Comparison of ENCODE assay signal across 17 mouse cellular contexts in genomic region chr10:121251191-121251590, GRCm38 (mm10).
A peak's percentile ranks its signal among the peaks of the same experiment; 100 is the strongest.
DNase-seq lines count a peak whose midpoint lies in the region; ATAC-seq lines count a peak whose summit lies in the region.
"Had no signal": no experiment of that assay in that cellular context is flagged by ENCODE, and none has a peak within 500 bp of the region (broad histone marks: within the 10 kb centered on the region; RNA-seq: fewer than 3 reads in every experiment).

No protein-coding gene starts in this region.

- H3K4me3 ChIP-seq in embryonic facial prominence, embryonic 13.5 days, result no peak overlapping the region
- H3K4me3 ChIP-seq in embryonic facial prominence, embryonic 10.5 days, result no peak overlapping the region
- no peak overlapping the region for H3K4me3 ChIP-seq in kidney, embryonic 15.5 days (replicated peaks)
- H3K4me3 ChIP-seq in brown adipose tissue, adult 24 weeks (ENCODE audit: insufficient read depth, low read depth, low read length), result no peak overlapping the region; the same call in 1 of the 2 replicates
- H3K4me3 ChIP-seq: erythroblast, embryonic 14.5 days; hindbrain, embryonic 12.5 days; liver, embryonic 15.5 days; midbrain, embryonic 15.5 days had no signal

- H3K9me3 ChIP-seq in embryonic facial prominence, embryonic 13.5 days, result no peaks in the 10 kb centered on the region
- H3K9me3 ChIP-seq in embryonic facial prominence, embryonic 10.5 days, result no peaks in the 10 kb centered on the region
- peaks cover 2% of the 10 kb centered on the region; the same call in 1 of the 2 replicates for H3K9me3 ChIP-seq in kidney, embryonic 15.5 days (replicated peaks)
- H3K9me3 ChIP-seq: hindbrain, embryonic 12.5 days; liver, embryonic 15.5 days; midbrain, embryonic 15.5 days had no signal

- DNase-seq in embryonic facial prominence, embryonic 10.5 days (ENCODE audit: low spot score), result no peak
- DNase-seq in kidney, adult 8-10 months, result no peak
- DNase-seq in lung, postnatal 10 days, result peak; percentile 38
- DNase-seq in left cerebral cortex, adult 18-20 months (ENCODE audit: low spot score in 2 of 2), result no peak
- no peak for DNase-seq in T-cell, adult 2 months (ENCODE audit: low spot score)
- DNase-seq: cerebellum, adult 8-10 months; embryo, embryonic 11 days; forebrain, postnatal 0 days; gastrocnemius, postnatal 10 days; kidney, adult 11 months had no signal

- H3K9ac ChIP-seq in embryonic facial prominence, embryonic 13.5 days, result no peak overlapping the region
- H3K9ac ChIP-seq in kidney, embryonic 15.5 days, result no peak overlapping the region
- H3K9ac ChIP-seq: forebrain, postnatal 0 days; hindbrain, embryonic 12.5 days; liver, embryonic 15.5 days; midbrain, embryonic 15.5 days had no signal

- no peaks in the 10 kb centered on the region for H3K36me3 ChIP-seq in embryonic facial prominence, embryonic 13.5 days
- H3K36me3 ChIP-seq in embryonic facial prominence, embryonic 10.5 days (replicated peaks), result no peaks in the 10 kb centered on the region
- H3K36me3 ChIP-seq in kidney, embryonic 15.5 days, result no peaks in the 10 kb centered on the region
- H3K36me3 ChIP-seq: hindbrain, embryonic 12.5 days; liver, embryonic 15.5 days; midbrain, embryonic 15.5 days had no signal

- H3K4me1 ChIP-seq in embryonic facial prominence, embryonic 13.5 days, result peaks cover 7% of the 10 kb centered on the region; the same call in 1 of the 2 replicates
- H3K4me1 ChIP-seq in embryonic facial prominence, embryonic 10.5 days, result peaks cover 6% of the 10 kb centered on the region; the same call in 1 of the 2 replicates
- H3K4me1 ChIP-seq in kidney, embryonic 15.5 days, result no peaks in the 10 kb centered on the region
- H3K4me1 ChIP-seq in brown adipose tissue, adult 24 weeks (ENCODE audit: control insufficient read depth, insufficient read depth, insufficient read length, low read length), result peaks cover 3% of the 10 kb centered on the region; the same call in 1 of the 2 replicates
- H3K4me1 ChIP-seq: hindbrain, embryonic 12.5 days; liver, embryonic 15.5 days; midbrain, embryonic 15.5 days had no signal

- no peak overlapping the region for H3K4me2 ChIP-seq in embryonic facial prominence, embryonic 13.5 days
- H3K4me2 ChIP-seq in kidney, embryonic 15.5 days, result no peak overlapping the region
- H3K4me2 ChIP-seq: hindbrain, embryonic 12.5 days; liver, embryonic 15.5 days; midbrain, embryonic 15.5 days had no signal

- WGBS in embryonic facial prominence, embryonic 13.5 days, result 42% methylated on average over 8 of the region's 8 CpGs
- 46% methylated on average over 8 of the region's 8 CpGs for WGBS in embryonic facial prominence, embryonic 10.5 days
- 53% methylated on average over 8 of the region's 8 CpGs for WGBS in kidney, embryonic 15.5 days

- no peak for ATAC-seq in embryonic facial prominence, embryonic 13.5 days (ENCODE audit: insufficient number of reproducible peaks, insufficient read depth, low FRiP score, low TSS enrichment, low read depth)
- ATAC-seq in kidney, embryonic 15.5 days (replicated peaks; ENCODE audit: low FRiP score), result no peak
- ATAC-seq: forebrain, postnatal 0 days; midbrain, embryonic 15.5 days had no signal

- H3K27ac ChIP-seq in embryonic facial prominence, embryonic 13.5 days, result peak overlapping the region; percentile 45
- no peak overlapping the region for H3K27ac ChIP-seq in embryonic facial prominence, embryonic 10.5 days (replicated peaks)
- 0 out of 2 replicates have a peak overlapping the region, but pooled peaks have one; percentile 43 for H3K27ac ChIP-seq in kidney, embryonic 15.5 days
- peak overlapping the region; percentile 37 for H3K27ac ChIP-seq in brown adipose tissue, adult 24 weeks (replicated peaks; ENCODE audit: low read depth, low read length)
- H3K27ac ChIP-seq: liver, embryonic 15.5 days; midbrain, embryonic 15.5 days had no signal

- no peaks in the 10 kb centered on the region for H3K27me3 ChIP-seq in embryonic facial prominence, embryonic 13.5 days
- peaks cover 13% of the 10 kb centered on the region for H3K27me3 ChIP-seq in embryonic facial prominence, embryonic 10.5 days (replicated peaks; ENCODE audit: low read depth, poor library complexity, severe bottlenecking)
- H3K27me3 ChIP-seq in kidney, embryonic 15.5 days, result peaks cover 13% of the 10 kb centered on the region
- H3K27me3 ChIP-seq: liver, embryonic 15.5 days; midbrain, embryonic 15.5 days had no signal
